Mouse (Mus musculus) layer of hippocampus, postnatal 14 days (tissue): ENCODE results near the gene Zfp936. TPM values are rescaled to one million over a fixed set of nuclear protein-coding genes. Genes with fewer than 3 reads are reported as not detected.
"Not testable (repeated sequence)": the region's sequence is repeated elsewhere in the genome, so short reads cannot be mapped to it uniquely, and the experiment has no call there.

Experiments
- DNase-seq, 2 experiments: peaks; one replicate each; pipeline ENCODE4 v3.0.0; 2021 to 2022; ENCODE audit warnings: low spot score in 2 of 2, mixed read lengths in 1 of 2
- long read RNA-seq, 2 experiments: library from polyadenylated mRNA; stranded (forward); transcript quantifications; one replicate each; pipeline ENCODE4 v2.0.0; 2021
- microRNA-seq, 2 experiments: library from miRNA; unstranded; fragments of <30 nt; microRNA quantifications; one replicate each; pipeline ENCODE4 v1.2.0; 2021
- total RNA-seq, 2 experiments: library from RNA; stranded (reverse); gene quantifications; 2 replicates each; pipeline ENCODE4 v1.2.3; 2021

Gene Zfp936
- total RNA-seq: not detected
- long read RNA-seq, experiment 1: 0 reads
- long read RNA-seq, experiment 2: 0 reads

- DNase-seq: not testable (repeated sequence)
These were observed at the start of gene Zfp936 for GRCm38 (mm10) chr7:43113929-43114328. Gene Zfp936, plus strand, starts transcription at chr7:43114229.

GRCm38 (mm10) chr7:43077831-43078230, 36.2 kb upstream of the Zfp936 start:
- DNase-seq: no peak

GRCm38 (mm10) chr7:43128691-43129090, 14.7 kb downstream of the Zfp936 start:
- not testable (repeated sequence) for DNase-seq

- DNase-seq: not testable (repeated sequence)
These were observed 50.1 kb downstream of the Zfp936 start for GRCm38 (mm10) chr7:43164121-43164520.

- not testable (repeated sequence) for DNase-seq
These were observed 53.1 kb downstream of the Zfp936 start for GRCm38 (mm10) chr7:43167101-43167500.

GRCm38 (mm10) chr7:43167811-43168210, 53.8 kb downstream of the Zfp936 start:
- not testable (repeated sequence) for DNase-seq

GRCm38 (mm10) chr7:43168212-43168611, 54.2 kb downstream of the Zfp936 start:
- not testable (repeated sequence) for DNase-seq

- no peak for DNase-seq
These were observed 63.1 kb downstream of the Zfp936 start for GRCm38 (mm10) chr7:43177003-43177702.

GRCm38 (mm10) chr7:43213781-43214180, 99.8 kb downstream of the Zfp936 start:
- not testable (repeated sequence) for DNase-seq

Small RNA genes within 50 kb of the gene (microRNA-seq; reads per million reads assigned to microRNA genes)
- gene Gm22707: 0 reads per million in 2 experiments

Other genes with a start within 250 kb of the Zfp936 start
- gene Gm2381, start 247.0 kb upstream of the Zfp936 start, total RNA-seq: under 1 TPM; 0.30 to 0.33 TPM
- not detected for gene Vmn2r63, start 180.4 kb upstream of the Zfp936 start, total RNA-seq
- not detected for gene Gm9268, start 95.5 kb upstream of the Zfp936 start, total RNA-seq
- gene Zfp715, start 199.1 kb downstream of the Zfp936 start, total RNA-seq: 10 to 100 TPM; 20.0 to 22.0 TPM
- under 1 TPM; 0.69 to 0.92 TPM for gene Siglecf, start 237.1 kb downstream of the Zfp936 start, total RNA-seq